Mouse (Mus musculus) spleen, postnatal 4 days (tissue): Measurements from ENCODE around the gene Colgalt1.

Source experiments
- DNase-seq, 2 experiments: peaks; one replicate each; pipeline ENCODE4 v3.0.0; 2022; ENCODE audit warnings: low spot score in 2 of 2

The Colgalt1 gene

GRCm38 (mm10) chr8:71667256-71667655, 56.5 kb downstream of the Colgalt1 start:
- DNase-seq = no peak

- DNase-seq = no peak
Measured at GRCm38 (mm10) chr8:71668220-71668975, 57.6 kb downstream of the Colgalt1 start.

GRCm38 (mm10) chr8:71670198-71670597, 59.4 kb downstream of the Colgalt1 start:
- DNase-seq = no peak

GRCm38 (mm10) chr8:71670621-71671548, 60.1 kb downstream of the Colgalt1 start:
- DNase-seq = no peak

- peak; percentile 90 to 98 for DNase-seq
Measured at GRCm38 (mm10) chr8:71671549-71671965, 60.8 kb downstream of the Colgalt1 start, which contains the start of gene Unc13a. Unc13a (minus strand) TSS chr8:71671757.

- no peak for DNase-seq
Measured at GRCm38 (mm10) chr8:71672168-71672735, 61.5 kb downstream of the Colgalt1 start.

- no peak for DNase-seq
Measured at GRCm38 (mm10) chr8:71674071-71674470, 63.3 kb downstream of the Colgalt1 start.
